Mouse (Mus musculus): ENCODE results near the gene Prickle1. TPM values are rescaled to one million over a fixed set of nuclear protein-coding genes. Genes with fewer than 3 reads are reported as not detected.

Prickle1 gene
- polyA plus RNA-seq, 1 experiment from 2014 or later = 11.6 TPM

DNA sequence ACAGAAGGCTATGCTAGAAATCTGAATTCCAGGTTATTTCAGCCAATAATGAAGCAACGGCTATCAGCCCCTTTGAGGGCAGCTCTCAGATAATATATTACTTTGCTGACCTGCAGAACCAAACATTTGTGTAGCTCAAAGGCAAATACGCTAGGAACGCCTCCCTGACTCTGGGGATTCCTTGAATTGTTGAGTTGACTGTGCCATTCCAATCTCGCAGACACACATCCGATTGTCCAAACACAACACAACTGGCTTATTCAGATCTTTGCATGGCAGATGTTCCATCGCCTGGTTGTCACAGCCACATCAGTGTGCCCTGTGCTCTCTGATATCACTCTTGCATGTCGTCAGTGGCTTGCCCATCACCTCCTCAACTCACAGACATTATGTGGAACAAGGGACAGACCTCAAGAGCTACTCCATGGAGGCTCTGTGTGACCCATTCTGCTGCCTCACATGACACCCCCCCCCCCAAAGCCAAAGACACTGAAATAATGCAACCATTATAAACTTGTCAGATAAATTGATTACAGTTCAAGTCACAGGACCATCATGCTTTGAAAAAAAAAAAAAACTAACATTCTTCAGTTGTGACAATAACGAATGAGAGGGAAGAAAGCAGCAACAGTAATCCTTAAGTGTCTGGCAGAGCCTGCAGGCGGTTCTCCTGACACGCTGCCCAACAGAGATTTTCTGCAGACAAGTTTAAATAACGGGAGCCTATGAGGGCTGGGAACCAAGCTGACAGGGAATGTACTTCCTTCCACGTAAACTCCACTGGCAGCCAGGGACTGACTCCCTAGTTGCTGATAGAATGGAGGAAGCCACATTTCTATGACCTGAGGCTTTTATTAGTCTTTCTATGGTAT, 65.6 kb downstream of the Prickle1 start:
- Histone ChIP-seq H3K4me2 (ENCODE audit: low read length) (no peak overlapping the region), H3K27ac (replicated peaks; ENCODE audit: low read depth, low read length) (no peak overlapping the region), H3K4me1 (ENCODE audit: control insufficient read depth, insufficient read depth, low read length) (no peaks in the 10 kb centered on the region), H3K36me3 (ENCODE audit: control insufficient read depth, insufficient read depth, low read length) (no peaks in the 10 kb centered on the region), H3K9ac (replicated peaks; ENCODE audit: low read length) (no peak overlapping the region), H3K27me3 (ENCODE audit: control insufficient read depth, insufficient read depth, low read length) (no peaks in the 10 kb centered on the region), H3K9me3 (ENCODE audit: control insufficient read depth, low read length) (no peaks in the 10 kb centered on the region), H3K4me3 (replicated peaks; ENCODE audit: low read depth, low read length) (no peak overlapping the region)
- ATAC-seq (ENCODE audit: low FRiP score, low TSS enrichment) = no peak
- no peak for DNase-seq
- 60% methylated on average over 12 of the region's 12 CpGs for WGBS

- Histone ChIP-seq H3K36me3 (ENCODE audit: control insufficient read depth, insufficient read depth, low read length) (no peaks in the 10 kb centered on the region), H3K27me3 (ENCODE audit: control insufficient read depth, insufficient read depth, low read length) (peaks cover 11% of the 10 kb centered on the region), H3K9ac (replicated peaks; ENCODE audit: low read length) (no peak overlapping the region), H3K4me2 (ENCODE audit: low read length) (no peak overlapping the region), H3K4me1 (ENCODE audit: control insufficient read depth, insufficient read depth, low read length) (no peaks in the 10 kb centered on the region), H3K9me3 (ENCODE audit: control insufficient read depth, low read length) (no peaks in the 10 kb centered on the region), H3K4me3 (replicated peaks; ENCODE audit: low read depth, low read length) (no peak overlapping the region), H3K27ac (replicated peaks; ENCODE audit: low read depth, low read length) (no peak overlapping the region)
- DNase-seq (no peak), ATAC-seq (ENCODE audit: low FRiP score, low TSS enrichment) (no peak)
- 88% methylated on average over 5 of the region's 5 CpGs for WGBS
These were observed 70.3 kb downstream of the Prickle1 start for GRCm38 (mm10) chr15:93525305-93525917.

DNA sequence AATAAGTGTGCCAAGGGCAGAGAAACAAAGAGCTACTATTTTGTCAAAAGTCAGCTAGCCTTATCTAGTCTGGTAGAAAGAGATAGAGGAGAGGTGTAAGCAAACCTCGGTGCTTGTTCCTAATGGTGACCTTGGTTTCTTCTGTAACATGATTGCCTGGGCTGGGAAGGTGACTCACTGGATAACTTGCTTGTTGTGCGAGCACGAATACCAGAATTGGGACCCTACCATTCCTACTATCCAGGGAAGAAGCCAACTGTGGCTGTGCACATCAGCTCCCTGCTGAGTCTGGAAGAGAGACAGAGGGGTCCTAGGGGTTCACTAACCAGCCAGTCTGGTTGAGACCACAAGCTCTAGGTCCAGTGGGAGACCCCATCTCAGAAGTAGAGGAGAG, 73.9 kb downstream of the Prickle1 start:
- DNase-seq = no peak
- Histone ChIP-seq H3K4me3 (replicated peaks; ENCODE audit: low read depth, low read length) (no peak overlapping the region), H3K9me3 (ENCODE audit: control insufficient read depth, low read length) (no peaks in the 10 kb centered on the region), H3K4me1 (ENCODE audit: control insufficient read depth, insufficient read depth, low read length) (peaks cover 12% of the 10 kb centered on the region), H3K36me3 (ENCODE audit: control insufficient read depth, insufficient read depth, low read length) (no peaks in the 10 kb centered on the region), H3K27me3 (ENCODE audit: control insufficient read depth, insufficient read depth, low read length) (peaks cover 33% of the 10 kb centered on the region), H3K9ac (replicated peaks; ENCODE audit: low read length) (no peak overlapping the region), H3K4me2 (ENCODE audit: low read length) (no peak overlapping the region), H3K27ac (replicated peaks; ENCODE audit: low read depth, low read length) (no peak overlapping the region)
- WGBS = 40% methylated on average over 3 of the region's 3 CpGs
- no peak for ATAC-seq (ENCODE audit: low FRiP score, low TSS enrichment)

DNA sequence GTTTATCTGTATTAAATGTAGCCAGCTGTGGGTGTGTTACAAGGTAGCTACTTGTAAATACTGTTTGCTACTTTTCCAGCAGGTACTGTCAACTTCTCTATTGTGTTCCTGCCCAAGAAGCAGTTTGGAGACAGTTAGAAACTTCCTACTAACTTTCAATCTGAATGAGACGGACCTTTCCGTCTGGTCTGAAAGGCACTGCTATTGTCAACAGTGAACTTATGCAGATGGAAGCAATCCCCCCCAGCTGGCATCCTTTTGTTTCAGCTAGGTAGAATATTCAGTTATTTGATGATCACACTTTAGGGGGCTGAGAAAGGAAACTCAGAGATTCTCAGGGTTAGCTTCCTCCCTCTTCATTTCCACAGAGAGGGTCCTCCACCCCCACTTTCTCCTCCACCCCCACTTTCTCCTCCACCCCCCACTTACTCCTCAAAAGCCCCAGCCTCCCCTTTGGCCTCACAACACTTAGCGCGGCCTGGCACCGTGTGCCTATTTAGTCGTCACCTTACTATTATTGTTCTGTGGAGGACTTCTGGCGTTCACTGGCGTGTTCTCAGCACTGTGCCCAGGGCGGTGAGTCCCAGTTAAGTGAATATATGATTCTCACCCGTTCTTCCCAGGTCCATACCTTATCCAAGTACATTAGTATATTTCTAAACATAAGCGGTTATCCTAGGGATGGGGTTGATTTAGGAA, 74.5 kb downstream of the Prickle1 start:
- DNase-seq (no peak), ATAC-seq (ENCODE audit: low FRiP score, low TSS enrichment) (no peak)
- WGBS = 32% methylated on average over 11 of the region's 11 CpGs
- Histone ChIP-seq H3K9ac (replicated peaks; ENCODE audit: low read length) (no peak overlapping the region), H3K27ac (replicated peaks; ENCODE audit: low read depth, low read length) (no peak overlapping the region), H3K36me3 (ENCODE audit: control insufficient read depth, insufficient read depth, low read length) (no peaks in the 10 kb centered on the region), H3K9me3 (ENCODE audit: control insufficient read depth, low read length) (no peaks in the 10 kb centered on the region), H3K4me1 (ENCODE audit: control insufficient read depth, insufficient read depth, low read length) (peaks cover 12% of the 10 kb centered on the region), H3K4me3 (replicated peaks; ENCODE audit: low read depth, low read length) (no peak overlapping the region), H3K27me3 (ENCODE audit: control insufficient read depth, insufficient read depth, low read length) (peaks cover 33% of the 10 kb centered on the region), H3K4me2 (ENCODE audit: low read length) (no peak overlapping the region)

DNA sequence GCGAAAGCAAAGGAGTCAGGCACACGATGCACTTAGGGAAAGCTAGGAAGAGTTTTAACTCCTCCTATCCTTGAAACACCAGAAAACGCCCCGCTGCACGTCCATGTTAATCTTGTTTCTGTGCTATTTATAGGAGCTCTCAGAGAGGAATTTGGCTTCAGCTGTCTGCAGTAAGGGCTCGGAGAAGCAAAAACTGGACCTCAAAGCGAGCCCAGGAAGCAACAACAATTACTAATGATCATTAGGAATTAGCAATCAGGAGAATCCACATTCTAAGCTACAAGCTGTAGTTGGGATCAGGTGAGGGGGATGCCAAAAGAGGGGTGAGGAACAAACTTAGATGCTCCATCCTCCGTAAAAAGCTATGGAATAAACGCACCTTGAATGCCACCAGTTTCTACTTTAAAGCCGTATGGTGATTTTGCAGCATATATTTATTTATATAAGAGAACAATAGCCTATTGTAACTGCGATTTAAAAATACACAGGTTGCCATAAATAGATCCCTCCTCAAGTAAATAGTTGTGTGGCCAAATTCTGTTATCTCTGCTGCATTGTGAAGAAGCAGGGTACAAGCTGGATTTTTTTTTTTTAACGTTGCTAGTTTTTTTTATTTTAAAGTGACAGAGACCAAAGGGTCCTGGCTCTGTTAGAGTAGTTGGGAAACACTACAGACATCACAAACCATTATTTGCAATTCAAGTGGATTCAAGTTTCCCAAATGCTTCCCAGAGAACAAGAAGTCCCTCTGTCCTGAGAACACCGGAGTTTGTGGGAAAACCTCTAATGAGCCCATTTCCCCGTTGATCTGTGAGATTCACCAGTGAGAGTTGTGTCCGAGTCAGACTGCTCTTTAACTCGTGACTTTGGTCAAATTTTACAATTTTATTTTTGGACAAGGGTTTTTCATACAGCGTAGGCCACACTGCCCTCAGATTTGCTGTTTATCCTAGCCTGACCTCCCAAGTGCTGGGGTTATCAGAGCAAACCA, 75.6 kb downstream of the Prickle1 start:
- Histone ChIP-seq H3K27me3 (ENCODE audit: control insufficient read depth, insufficient read depth, low read length) (peaks cover 33% of the 10 kb centered on the region), H3K4me3 (replicated peaks; ENCODE audit: low read depth, low read length) (peak overlapping the region; percentile 76), H3K4me1 (ENCODE audit: control insufficient read depth, insufficient read depth, low read length) (peaks cover 12% of the 10 kb centered on the region), H3K9ac (replicated peaks; ENCODE audit: low read length) (0 out of 2 replicates have a peak overlapping the region, but pooled peaks have one; percentile 62), H3K27ac (replicated peaks; ENCODE audit: low read depth, low read length) (no peak overlapping the region), H3K9me3 (ENCODE audit: control insufficient read depth, low read length) (no peaks in the 10 kb centered on the region), H3K4me2 (ENCODE audit: low read length) (peak overlapping the region; percentile 98), H3K36me3 (ENCODE audit: control insufficient read depth, insufficient read depth, low read length) (no peaks in the 10 kb centered on the region)
- DNase-seq (no peak), ATAC-seq (ENCODE audit: low FRiP score, low TSS enrichment) (no peak)
- WGBS = 9% methylated on average over 17 of the region's 17 CpGs

- ATAC-seq (ENCODE audit: low FRiP score, low TSS enrichment) (peak; percentile 84), DNase-seq (peak; percentile 79)
- peak overlapping the region; percentile 98 for H3K4me2 ChIP-seq (ENCODE audit: low read length)
- H3K27me3 ChIP-seq (ENCODE audit: control insufficient read depth, insufficient read depth, low read length) = peaks cover 33% of the 10 kb centered on the region
- H3K36me3 ChIP-seq (ENCODE audit: control insufficient read depth, insufficient read depth, low read length) = no peaks in the 10 kb centered on the region
- under 1% methylated on average over 84 of the region's 85 CpGs for WGBS
- H3K9ac ChIP-seq (replicated peaks; ENCODE audit: low read length) = peak overlapping the region; percentile 62
- peak overlapping the region; percentile 76 for H3K4me3 ChIP-seq (replicated peaks; ENCODE audit: low read depth, low read length)
- peaks cover 12% of the 10 kb centered on the region for H3K4me1 ChIP-seq (ENCODE audit: control insufficient read depth, insufficient read depth, low read length)
- H3K27ac ChIP-seq (replicated peaks; ENCODE audit: low read depth, low read length) = peak overlapping the region; percentile 57; the same call in 1 of the 2 replicates
- no peaks in the 10 kb centered on the region for H3K9me3 ChIP-seq (ENCODE audit: control insufficient read depth, low read length)
These were observed 76.5 kb downstream of the Prickle1 start for GRCm38 (mm10) chr15:93518941-93519835.

DNA sequence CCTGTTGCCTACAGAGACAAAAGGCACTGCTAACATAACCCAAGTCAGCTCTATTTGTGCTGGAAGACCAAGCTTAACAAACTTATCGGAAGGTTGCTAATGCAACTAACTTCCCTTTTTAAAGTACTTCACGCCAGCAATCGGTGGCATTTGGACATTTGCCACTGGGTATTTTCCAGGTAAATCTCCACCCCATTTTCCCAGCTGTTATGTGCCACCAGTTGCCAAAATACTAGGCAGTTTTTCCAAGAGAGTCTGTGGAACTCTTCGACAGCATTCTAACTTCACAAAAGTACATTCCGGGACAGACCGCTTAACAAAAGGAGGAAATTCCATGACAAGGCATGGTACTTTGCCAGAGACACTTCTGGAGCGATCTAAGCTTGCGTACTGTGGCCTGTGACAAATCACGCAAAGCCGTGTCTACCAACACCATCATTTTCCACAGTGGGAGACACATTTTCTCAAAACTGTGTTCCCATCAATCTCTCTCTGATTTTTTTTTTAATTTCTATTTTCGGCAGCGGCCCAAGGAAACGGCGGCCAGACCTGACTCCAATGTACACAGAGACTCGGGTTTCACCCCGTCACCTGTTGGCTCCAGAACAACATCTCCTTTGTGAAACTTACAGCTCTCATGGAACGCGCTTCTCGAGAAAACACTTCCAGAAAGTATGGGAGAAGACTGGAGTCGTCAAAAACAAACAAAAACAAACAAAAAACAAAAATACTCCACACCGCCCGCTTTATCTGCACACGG, 77.4 kb downstream of the Prickle1 start:
- peak overlapping the region; percentile 98 for H3K4me2 ChIP-seq (ENCODE audit: low read length)
- ATAC-seq (ENCODE audit: low FRiP score, low TSS enrichment) (no peak), DNase-seq (peak; percentile 36)
- 4% methylated on average over 23 of the region's 23 CpGs for WGBS
- H3K27ac ChIP-seq (replicated peaks; ENCODE audit: low read depth, low read length) = no peak overlapping the region; the same call in 1 of the 2 replicates
- peaks cover 15% of the 10 kb centered on the region for H3K4me1 ChIP-seq (ENCODE audit: control insufficient read depth, insufficient read depth, low read length)
- no peaks in the 10 kb centered on the region for H3K36me3 ChIP-seq (ENCODE audit: control insufficient read depth, insufficient read depth, low read length)
- peak overlapping the region; percentile 62; the same call in 1 of the 2 replicates for H3K9ac ChIP-seq (replicated peaks; ENCODE audit: low read length)
- peak overlapping the region; percentile 76 for H3K4me3 ChIP-seq (replicated peaks; ENCODE audit: low read depth, low read length)
- H3K9me3 ChIP-seq (ENCODE audit: control insufficient read depth, low read length) = no peaks in the 10 kb centered on the region
- H3K27me3 ChIP-seq (ENCODE audit: control insufficient read depth, insufficient read depth, low read length) = peaks cover 33% of the 10 kb centered on the region
